Mouse (Mus musculus) kidney, postnatal 36 days (tissue): Measurements from ENCODE around the gene E130114P18Rik.

ENCODE experiments used
- DNase-seq, 2 experiments: peaks; one replicate each; pipeline ENCODE4 v3.0.0; 2021 to 2022; ENCODE audit warnings: mixed read lengths in 2 of 2

E130114P18Rik gene

GRCm38 (mm10) chr4:97690384-97690766 lies 87.5 kb downstream of the E130114P18Rik start:
- DNase-seq = no peak

GRCm38 (mm10) chr4:97689456-97690383 lies 88.2 kb downstream of the E130114P18Rik start:
- peak; percentile 38 to 51 for DNase-seq

- DNase-seq = no peak
Observed at GRCm38 (mm10) chr4:97686020-97686419, 91.9 kb downstream of the E130114P18Rik start.

- DNase-seq = no peak
Observed at GRCm38 (mm10) chr4:97676579-97676937, 101.3 kb downstream of the E130114P18Rik start.

GRCm38 (mm10) chr4:97675741-97676578 lies 101.9 kb downstream of the E130114P18Rik start:
- no peak for DNase-seq

- no peak for DNase-seq
Observed at GRCm38 (mm10) chr4:97673854-97674510, 103.9 kb downstream of the E130114P18Rik start.

GRCm38 (mm10) chr4:97672501-97672900 lies 105.4 kb downstream of the E130114P18Rik start:
- no peak for DNase-seq

GRCm38 (mm10) chr4:97671911-97672310 lies 106.0 kb downstream of the E130114P18Rik start:
- no peak for DNase-seq

GRCm38 (mm10) chr4:97670418-97670817 lies 107.5 kb downstream of the E130114P18Rik start:
- no peak for DNase-seq

GRCm38 (mm10) chr4:97669808-97670207 lies 108.1 kb downstream of the E130114P18Rik start:
- DNase-seq = no peak

GRCm38 (mm10) chr4:97665428-97665755 lies 112.5 kb downstream of the E130114P18Rik start:
- no peak for DNase-seq

- DNase-seq = no peak
Observed at GRCm38 (mm10) chr4:97664738-97665427, 113.0 kb downstream of the E130114P18Rik start.

GRCm38 (mm10) chr4:97663922-97664321 lies 114.0 kb downstream of the E130114P18Rik start:
- no peak for DNase-seq

GRCm38 (mm10) chr4:97662841-97663240 lies 115.0 kb downstream of the E130114P18Rik start:
- peak in 1 of 2 experiments; percentile 59 for DNase-seq

- no peak for DNase-seq
Observed at GRCm38 (mm10) chr4:97661611-97662273, 116.1 kb downstream of the E130114P18Rik start.

GRCm38 (mm10) chr4:97657586-97657985 lies 120.3 kb downstream of the E130114P18Rik start:
- no peak for DNase-seq

- DNase-seq = no peak
Observed at GRCm38 (mm10) chr4:97649626-97650015, 128.3 kb downstream of the E130114P18Rik start.

GRCm38 (mm10) chr4:97648825-97649625 lies 128.9 kb downstream of the E130114P18Rik start:
- no peak for DNase-seq

GRCm38 (mm10) chr4:97648436-97648707 lies 129.5 kb downstream of the E130114P18Rik start:
- no peak for DNase-seq

GRCm38 (mm10) chr4:97647700-97648435 lies 130.0 kb downstream of the E130114P18Rik start:
- DNase-seq = no peak

GRCm38 (mm10) chr4:97647236-97647635 lies 130.6 kb downstream of the E130114P18Rik start:
- no peak for DNase-seq
